Mouse (Mus musculus) neutrophil, adult 65 days (primary cell): ENCODE results near the gene Olfr281. TPM values are rescaled to one million over a fixed set of nuclear protein-coding genes. Genes with fewer than 3 reads are reported as not detected.

Experiments
- total RNA-seq: library from RNA; stranded (reverse); gene quantifications from 2 replicates; pipeline ENCODE4 v1.2.4, GENCODE M21; 2023

Gene Olfr281
- not detected in 2 replicates for total RNA-seq

GRCm38 (mm10) chr15:98452288-98452687, at the start of gene Olfr281:
Gene Olfr281 (plus strand): TSS chr15:98452588.

DNA sequence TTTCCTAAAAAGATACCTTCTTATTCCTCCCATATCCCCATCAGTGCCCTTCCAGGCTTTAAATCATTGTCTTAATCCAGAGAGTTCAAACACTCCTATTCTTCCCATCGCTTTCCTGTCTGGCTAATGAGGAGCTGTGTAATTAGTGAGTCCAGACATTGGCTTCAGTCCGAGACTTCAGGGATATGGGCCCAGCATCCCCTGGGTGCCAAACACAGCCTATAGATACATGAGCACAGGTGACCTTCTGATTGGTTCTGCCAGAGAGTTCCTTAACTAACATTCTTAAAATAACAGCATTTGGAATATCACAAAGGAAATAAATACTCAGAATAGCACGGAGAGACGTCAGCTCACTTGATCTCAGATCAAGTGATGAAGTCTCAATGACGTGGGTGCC, 21.5 kb upstream of the Olfr281 start, which contains the start of gene Olfr282:
Gene Olfr282, plus strand, starts transcription at position 301 of the 400 bp plus-strand sequence.

DNA sequence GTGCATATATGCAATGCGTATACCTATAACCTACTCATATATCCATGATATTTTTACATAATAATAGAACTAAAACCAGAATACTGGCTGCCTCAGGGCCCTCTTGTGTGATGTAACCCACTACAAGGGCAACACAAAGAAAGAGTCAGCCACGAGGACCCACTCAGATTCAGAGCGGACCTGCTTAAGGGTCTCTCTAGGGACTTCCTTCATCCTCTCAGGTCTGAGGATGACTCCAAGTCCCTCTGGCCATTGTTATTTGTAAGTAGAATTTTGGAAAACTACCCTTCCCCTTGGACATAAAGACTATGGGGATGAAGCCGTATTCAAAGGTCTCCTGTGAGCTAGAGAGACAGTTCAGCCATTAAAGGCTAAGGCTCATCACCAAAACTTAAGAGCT, 17.2 kb downstream of the Olfr281 start, which contains the start of gene OR5BS1P:
Gene OR5BS1P, plus strand, starts transcription at position 301 of the 400 bp plus-strand sequence.

GRCm38 (mm10) chr15:98482701-98483100, 30.3 kb downstream of the Olfr281 start, which contains the start of gene Lalba:
Gene Lalba (minus strand): TSS chr15:98482721.

GRCm38 (mm10) chr15:98492102-98492501, 39.7 kb downstream of the Olfr281 start, which contains the start of gene Olfr279:
Gene Olfr279 (plus strand): TSS chr15:98492402.

Other genes with a start within 250 kb of the Olfr281 start
- gene Gm44579, start 231.6 kb upstream of the Olfr281 start, total RNA-seq = not detected in 2 replicates
- gene Olfr287, start 231.5 kb upstream of the Olfr281 start, total RNA-seq = not detected in 2 replicates
- not detected in 2 replicates for gene Olfr286, start 218.1 kb upstream of the Olfr281 start, total RNA-seq
- not detected in 2 replicates for gene H1fnt, start 195.3 kb upstream of the Olfr281 start, total RNA-seq
- gene Zfp641, start 156.4 kb upstream of the Olfr281 start, total RNA-seq = not detected in 2 replicates
- gene Olfr285, start 135.2 kb upstream of the Olfr281 start, total RNA-seq = not detected in 2 replicates
- gene Olfr284, start 111.6 kb upstream of the Olfr281 start, total RNA-seq = not detected in 2 replicates
- not detected in 2 replicates for gene Olfr283, start 71.6 kb upstream of the Olfr281 start, total RNA-seq
- not detected in 2 replicates for gene Olfr282, start 21.4 kb upstream of the Olfr281 start, total RNA-seq
- gene OR5BS1P, start 17.3 kb downstream of the Olfr281 start, total RNA-seq = not detected in 2 replicates
- gene Lalba, start 30.1 kb downstream of the Olfr281 start, total RNA-seq = not detected in 2 replicates
- not detected in 2 replicates for gene Olfr279, start 39.8 kb downstream of the Olfr281 start, total RNA-seq
- gene Kansl2, start 81.7 kb downstream of the Olfr281 start, total RNA-seq = 20.3 and 31.7 TPM in 2 replicates
- gene Ccnt1, start 118.3 kb downstream of the Olfr281 start, total RNA-seq = 156 and 177 TPM in 2 replicates
- gene 4930415O20Rik, start 118.4 kb downstream of the Olfr281 start, total RNA-seq = not detected in 2 replicates
- 1.5 and 2.5 TPM in 2 replicates for gene Adcy6, start 157.5 kb downstream of the Olfr281 start, total RNA-seq
- 0.43 and 1.2 TPM in 2 replicates for gene Cacnb3, start 178.3 kb downstream of the Olfr281 start, total RNA-seq
- 68.1 and 73.5 TPM in 2 replicates for gene Ddx23, start 210.3 kb downstream of the Olfr281 start, total RNA-seq
- 16.4 and 16.6 TPM in 2 replicates for gene Rnd1, start 224.9 kb downstream of the Olfr281 start, total RNA-seq